Mouse (Mus musculus): ENCODE measurements around the gene Dnajb14. TPM values are rescaled to one million over a fixed set of nuclear protein-coding genes. Genes with fewer than 3 reads are reported as not detected.
A peak's percentile ranks its signal among the peaks of the same experiment; 100 is the strongest.
"Not testable (repeated sequence)": the region's sequence is repeated elsewhere in the genome, so short reads cannot be mapped to it uniquely, and the experiment has no call there.

The Dnajb14 gene
- polyA plus RNA-seq, 1 experiment = 16.4 TPM

GRCm38 (mm10) chr3:137842944-137843343 lies 24.5 kb upstream of the Dnajb14 start:
- Histone ChIP-seq H3K4me3 (ENCODE audit: insufficient read depth, low read length) (no peak overlapping the region), H3K4me1 (ENCODE audit: control insufficient read depth, insufficient read depth, low read length) (no peaks in the 10 kb centered on the region), H3K27ac (ENCODE audit: insufficient read depth, low read length) (no peak overlapping the region)
- TF ChIP-seq CTCF (IDR thresholded peaks at IDR 0.05; ENCODE audit: borderline replicate concordance, insufficient read depth, low read length) = no peak
- TF ChIP-seq POLR2A (IDR thresholded peaks at IDR 0.05; ENCODE audit: low read depth, low read length) = no peak

- no peaks in the 10 kb centered on the region for H3K4me1 ChIP-seq (ENCODE audit: control insufficient read depth, insufficient read depth, low read length)
- H3K4me3 ChIP-seq (ENCODE audit: insufficient read depth, low read length) = no peak overlapping the region
- H3K27ac ChIP-seq (ENCODE audit: insufficient read depth, low read length) = no peak overlapping the region
- TF ChIP-seq CTCF (IDR thresholded peaks at IDR 0.05; ENCODE audit: borderline replicate concordance, insufficient read depth, low read length) (no peak), POLR2A (IDR thresholded peaks at IDR 0.05; ENCODE audit: low read depth, low read length) (no peak)
Measured at GRCm38 (mm10) chr3:137844263-137844662, 23.2 kb upstream of the Dnajb14 start.

GRCm38 (mm10) chr3:137846552-137846951 lies 20.9 kb upstream of the Dnajb14 start:
- no peak overlapping the region for H3K27ac ChIP-seq (ENCODE audit: insufficient read depth, low read length)
- no peak overlapping the region for H3K4me3 ChIP-seq (ENCODE audit: insufficient read depth, low read length)
- TF ChIP-seq CTCF (IDR thresholded peaks at IDR 0.05; ENCODE audit: borderline replicate concordance, insufficient read depth, low read length) (no peak), POLR2A (IDR thresholded peaks at IDR 0.05; ENCODE audit: low read depth, low read length) (no peak)
- no peaks in the 10 kb centered on the region for H3K4me1 ChIP-seq (ENCODE audit: control insufficient read depth, insufficient read depth, low read length)

- no peak overlapping the region for H3K27ac ChIP-seq (ENCODE audit: insufficient read depth, low read length)
- H3K4me3 ChIP-seq (ENCODE audit: insufficient read depth, low read length) = no peak overlapping the region
- no peaks in the 10 kb centered on the region for H3K4me1 ChIP-seq (ENCODE audit: control insufficient read depth, insufficient read depth, low read length)
- TF ChIP-seq CTCF (IDR thresholded peaks at IDR 0.05; ENCODE audit: borderline replicate concordance, insufficient read depth, low read length) (no peak), POLR2A (IDR thresholded peaks at IDR 0.05; ENCODE audit: low read depth, low read length) (no peak)
Measured at GRCm38 (mm10) chr3:137848354-137848753, 19.1 kb upstream of the Dnajb14 start.

DNA sequence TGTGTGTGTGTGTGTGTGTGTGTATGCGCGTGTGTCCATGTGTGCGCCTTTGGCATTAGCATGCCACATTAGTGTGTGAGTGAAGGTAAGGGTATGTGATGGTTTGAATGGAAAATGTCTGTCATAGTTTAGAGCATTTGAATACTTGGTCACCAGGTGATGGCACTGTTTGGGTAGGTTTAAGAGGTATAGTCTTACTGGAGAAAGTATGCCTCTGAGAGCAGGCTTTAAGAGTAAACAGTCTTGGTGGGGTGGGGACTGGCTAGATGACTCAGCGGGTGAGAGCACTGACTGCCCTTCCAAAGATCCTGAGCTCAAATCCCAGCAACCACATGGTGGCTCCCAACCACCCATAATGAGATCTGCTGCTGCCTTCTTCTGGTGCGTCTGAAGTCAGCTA lies 17.8 kb upstream of the Dnajb14 start:
- Histone ChIP-seq H3K27ac (ENCODE audit: insufficient read depth, low read length) (no peak overlapping the region), H3K4me3 (ENCODE audit: insufficient read depth, low read length) (no peak overlapping the region), H3K4me1 (ENCODE audit: control insufficient read depth, insufficient read depth, low read length) (no peaks in the 10 kb centered on the region)
- TF ChIP-seq CTCF (IDR thresholded peaks at IDR 0.05; ENCODE audit: borderline replicate concordance, insufficient read depth, low read length) (no peak), POLR2A (IDR thresholded peaks at IDR 0.05; ENCODE audit: low read depth, low read length) (no peak)

- TF ChIP-seq POLR2A (IDR thresholded peaks at IDR 0.05; ENCODE audit: low read depth, low read length) (no peak), CTCF (IDR thresholded peaks at IDR 0.05; ENCODE audit: borderline replicate concordance, insufficient read depth, low read length) (peak; percentile 23; the same call in 1 of the 2 replicates)
- H3K4me1 ChIP-seq (ENCODE audit: control insufficient read depth, insufficient read depth, low read length) = no peaks in the 10 kb centered on the region
- H3K4me3 ChIP-seq (ENCODE audit: insufficient read depth, low read length) = no peak overlapping the region
- no peak overlapping the region for H3K27ac ChIP-seq (ENCODE audit: insufficient read depth, low read length)
Measured at GRCm38 (mm10) chr3:137851196-137851595, 16.3 kb upstream of the Dnajb14 start.

DNA sequence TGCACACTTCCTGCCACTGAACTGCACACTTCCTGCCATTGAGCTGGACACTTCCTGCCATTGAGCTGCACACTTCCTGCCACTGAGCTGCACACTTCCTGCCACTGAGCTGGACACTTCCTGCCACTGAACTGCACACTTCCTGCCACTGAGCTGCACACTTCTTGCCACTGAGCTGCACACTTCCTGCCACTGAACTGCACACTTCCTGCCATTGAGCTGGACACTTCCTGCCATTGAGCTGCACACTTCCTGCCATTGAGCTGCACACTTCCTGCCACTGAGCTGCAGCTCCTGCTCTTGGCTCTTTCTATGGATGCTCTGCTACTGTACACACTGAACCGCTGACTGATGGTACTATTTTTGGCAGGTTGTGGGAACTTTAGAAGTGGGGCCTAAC lies 14.5 kb upstream of the Dnajb14 start:
- not testable (repeated sequence) for H3K27ac ChIP-seq (ENCODE audit: insufficient read depth, low read length); H3K4me1 ChIP-seq (ENCODE audit: control insufficient read depth, insufficient read depth, low read length); H3K4me3 ChIP-seq (ENCODE audit: insufficient read depth, low read length)

DNA sequence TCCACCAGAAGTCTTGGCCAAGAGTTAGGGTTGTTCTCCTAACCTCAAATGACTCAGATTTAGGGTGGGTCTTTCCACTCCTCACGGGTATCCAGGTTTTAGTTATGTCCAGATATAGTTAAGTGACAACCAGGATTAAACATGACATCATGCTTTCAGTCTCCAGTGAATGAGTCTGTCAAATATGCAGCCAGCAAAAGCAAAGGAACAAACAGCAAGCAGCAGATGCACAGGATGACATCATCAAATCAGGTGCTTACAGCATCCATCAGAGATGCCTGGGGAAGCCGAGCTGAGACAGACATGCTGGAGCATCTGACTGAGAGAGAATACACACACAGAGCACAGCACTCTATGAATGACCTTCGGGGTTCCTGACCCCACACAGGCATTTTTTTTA lies 12.1 kb upstream of the Dnajb14 start:
- no peak for TF ChIP-seq CTCF (IDR thresholded peaks at IDR 0.05; ENCODE audit: borderline replicate concordance, insufficient read depth, low read length)
- no peak for TF ChIP-seq POLR2A (IDR thresholded peaks at IDR 0.05; ENCODE audit: low read depth, low read length)
- no peak overlapping the region for H3K4me3 ChIP-seq (ENCODE audit: insufficient read depth, low read length)
- H3K27ac ChIP-seq (ENCODE audit: insufficient read depth, low read length) = no peak overlapping the region
- H3K4me1 ChIP-seq (ENCODE audit: control insufficient read depth, insufficient read depth, low read length) = no peaks in the 10 kb centered on the region

DNA sequence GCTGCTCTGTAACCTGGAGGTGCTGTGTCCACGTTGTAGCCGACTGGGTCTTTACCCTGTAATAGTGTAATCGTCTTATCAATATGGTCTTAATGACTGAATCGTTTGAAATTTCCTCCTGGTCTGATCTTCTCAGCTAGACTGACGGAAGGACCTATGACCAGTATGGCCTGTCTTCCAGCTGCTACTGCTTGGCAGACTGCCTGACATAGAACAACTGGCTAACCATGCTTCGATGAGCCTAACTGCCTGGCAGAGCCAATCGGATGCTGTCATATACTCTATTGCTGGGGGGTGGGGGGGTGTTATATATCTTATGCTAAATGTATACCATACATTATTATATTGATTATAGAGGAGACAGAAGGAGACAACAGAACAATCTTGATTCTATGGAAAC lies 11.4 kb upstream of the Dnajb14 start:
- Histone ChIP-seq H3K4me1 (ENCODE audit: control insufficient read depth, insufficient read depth, low read length) (0 out of 2 replicates have a peak, but pooled peaks cover 4% of the 10 kb centered on the region), H3K4me3 (ENCODE audit: insufficient read depth, low read length) (no peak overlapping the region), H3K27ac (ENCODE audit: insufficient read depth, low read length) (no peak overlapping the region)
- TF ChIP-seq CTCF (IDR thresholded peaks at IDR 0.05; ENCODE audit: borderline replicate concordance, insufficient read depth, low read length) = no peak
- no peak for TF ChIP-seq POLR2A (IDR thresholded peaks at IDR 0.05; ENCODE audit: low read depth, low read length)

GRCm38 (mm10) chr3:137860394-137861170 lies 6.9 kb upstream of the Dnajb14 start:
- H3K27ac ChIP-seq (ENCODE audit: insufficient read depth, low read length) = no peak overlapping the region
- H3K4me1 ChIP-seq (ENCODE audit: control insufficient read depth, insufficient read depth, low read length) = 0 out of 2 replicates have a peak, but pooled peaks cover 4% of the 10 kb centered on the region
- H3K4me3 ChIP-seq (ENCODE audit: insufficient read depth, low read length) = no peak overlapping the region
- TF ChIP-seq POLR2A (IDR thresholded peaks at IDR 0.05; ENCODE audit: low read depth, low read length) = no peak
- TF ChIP-seq CTCF (IDR thresholded peaks at IDR 0.05; ENCODE audit: borderline replicate concordance, insufficient read depth, low read length) = no peak

Data from embryonic fibroblast, embryonic 13.5 days (primary cell).